Mouse (Mus musculus) forebrain, embryonic 16.5 days (tissue): Measurements from ENCODE around the gene Olfr818. TPM values are rescaled to one million over a fixed set of nuclear protein-coding genes. Genes with fewer than 3 reads are reported as not detected.

Source experiments
- polyA plus RNA-seq: library from polyadenylated mRNA; unstranded; fragments of >200 nt; fragmentation: Nextera tagmentation; extraction: Ambion mirVana; gene quantifications from 2 replicates; pipeline ENCODE4 v1.2.1, GENCODE M21; 2015

The Olfr818 gene
- polyA plus RNA-seq, 1 experiment from 2014 or later = not detected

Other genes with a start within 250 kb of the Olfr818 start
- not detected in 2 replicates for gene Olfr804, start 245.9 kb downstream of the Olfr818 start, polyA plus RNA-seq
- gene Olfr805, start 219.7 kb downstream of the Olfr818 start, polyA plus RNA-seq = not detected in 2 replicates
- not detected in 2 replicates for gene Olfr806, start 207.2 kb downstream of the Olfr818 start, polyA plus RNA-seq
- not detected in 2 replicates for gene Olfr807, start 191.3 kb downstream of the Olfr818 start, polyA plus RNA-seq
- gene Olfr808, start 183.6 kb downstream of the Olfr818 start, polyA plus RNA-seq = not detected in 2 replicates
- not detected in 2 replicates for gene Olfr809, start 174.5 kb downstream of the Olfr818 start, polyA plus RNA-seq
- gene Olfr810, start 154.2 kb downstream of the Olfr818 start, polyA plus RNA-seq = not detected in 2 replicates
- not detected in 2 replicates for gene Olfr811, start 144.7 kb downstream of the Olfr818 start, polyA plus RNA-seq
- not detected in 2 replicates for gene Olfr812, start 103.0 kb downstream of the Olfr818 start, polyA plus RNA-seq
- not detected in 2 replicates for gene Olfr813, start 93.7 kb downstream of the Olfr818 start, polyA plus RNA-seq
- gene Olfr814, start 69.2 kb downstream of the Olfr818 start, polyA plus RNA-seq = not detected in 2 replicates
- gene Olfr815, start 43.2 kb downstream of the Olfr818 start, polyA plus RNA-seq = not detected in 2 replicates
- gene Olfr816, start 33.5 kb downstream of the Olfr818 start, polyA plus RNA-seq = not detected in 2 replicates
- gene Olfr819, start 18.2 kb upstream of the Olfr818 start, polyA plus RNA-seq = not detected in 2 replicates
- gene Olfr247, start 27.0 kb upstream of the Olfr818 start, polyA plus RNA-seq = not detected in 2 replicates
- gene Gm10310, start 36.0 kb upstream of the Olfr818 start, polyA plus RNA-seq = not detected in 2 replicates
- gene Olfr820, start 63.5 kb upstream of the Olfr818 start, polyA plus RNA-seq = not detected in 2 replicates
- not detected in 2 replicates for gene Olfr821, start 81.2 kb upstream of the Olfr818 start, polyA plus RNA-seq
- not detected in 2 replicates for gene Olfr822, start 122.1 kb upstream of the Olfr818 start, polyA plus RNA-seq
- gene Olfr823, start 166.3 kb upstream of the Olfr818 start, polyA plus RNA-seq = not detected in 2 replicates
- not detected in 2 replicates for gene Olfr824, start 180.9 kb upstream of the Olfr818 start, polyA plus RNA-seq
- not detected in 2 replicates for gene Olfr825, start 217.7 kb upstream of the Olfr818 start, polyA plus RNA-seq
- not detected in 2 replicates for gene Olfr826, start 235.1 kb upstream of the Olfr818 start, polyA plus RNA-seq